ENCODE assay signal across 1 mouse cellular context in genomic region chr5:73256352-73257065, GRCm38 (mm10).
TF ChIP-seq lines count a peak whose summit lies in the region.

Fryl (minus strand) TSS chr5:73256619.

TF ChIP-seq in CH12.LX, 34 proteins besides CTCF, POLR2A, EP300 and RAD21 (continued from another document):
- TF ChIP-seq USF1 (IDR thresholded peaks at IDR 0.05; ENCODE audit: low read depth, low read length) = no peak
- TF ChIP-seq KAT2A (IDR thresholded peaks at IDR 0.05; ENCODE audit: insufficient replicate concordance, low read length) = 0 out of 2 replicates have a peak, but pooled peaks have one; percentile 49
- TF ChIP-seq IRF4 (IDR thresholded peaks at IDR 0.05; ENCODE audit: low read depth, low read length) = peak; percentile 26; the same call in 1 of the 2 replicates
- TF ChIP-seq ZKSCAN1 (IDR thresholded peaks at IDR 0.05; ENCODE audit: borderline replicate concordance, low read depth, low read length) = no peak
- peak; percentile 46 for TF ChIP-seq SIN3A (IDR thresholded peaks at IDR 0.05; ENCODE audit: low read length)
- TF ChIP-seq NELFE (IDR thresholded peaks at IDR 0.05; ENCODE audit: low read depth, low read length) = peak; percentile 73
- no peak for TF ChIP-seq CHD1 (IDR thresholded peaks at IDR 0.05; ENCODE audit: low read depth, low read length)
- peak; percentile 50; the same call in 1 of the 2 replicates for TF ChIP-seq BHLHE40 (IDR thresholded peaks at IDR 0.05; ENCODE audit: low read depth, low read length)
